Mouse (Mus musculus): Measurements from ENCODE around the gene Sos2.
"Not testable (repeated sequence)": the region's sequence is repeated elsewhere in the genome, so short reads cannot be mapped to it uniquely, and the experiment has no call there.

The Sos2 gene

GRCm38 (mm10) chr12:69569926-69570325 is 111.7 kb downstream of the Sos2 start:
- no peak for DNase-seq (ENCODE audit: low spot score)

DNA sequence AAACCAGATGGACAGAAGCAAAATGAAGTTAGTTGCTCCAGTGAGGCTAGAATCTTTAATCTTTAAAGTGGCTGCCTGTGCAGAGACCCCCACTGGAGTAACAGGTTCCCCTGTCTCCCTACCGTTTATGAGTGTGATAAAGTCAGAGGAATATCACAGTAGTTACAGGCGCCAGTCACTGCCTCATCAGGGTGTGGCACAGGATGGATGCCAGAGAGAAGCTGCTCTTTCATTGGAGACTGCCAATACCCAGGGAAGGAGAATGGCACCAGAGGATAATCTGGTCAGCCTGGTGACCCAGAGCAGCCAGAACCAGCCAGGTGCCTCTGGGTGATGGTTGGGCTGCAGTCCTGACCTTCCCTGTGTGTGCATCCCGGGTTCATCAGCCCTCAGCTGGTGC is 113.4 kb downstream of the Sos2 start:
- no peak for DNase-seq (ENCODE audit: low spot score)

GRCm38 (mm10) chr12:69561006-69561405 is 120.6 kb downstream of the Sos2 start:
- DNase-seq (ENCODE audit: low spot score): not testable (repeated sequence)

GRCm38 (mm10) chr12:69556221-69556861 is 125.3 kb downstream of the Sos2 start:
- DNase-seq (ENCODE audit: low spot score): no peak

DNA sequence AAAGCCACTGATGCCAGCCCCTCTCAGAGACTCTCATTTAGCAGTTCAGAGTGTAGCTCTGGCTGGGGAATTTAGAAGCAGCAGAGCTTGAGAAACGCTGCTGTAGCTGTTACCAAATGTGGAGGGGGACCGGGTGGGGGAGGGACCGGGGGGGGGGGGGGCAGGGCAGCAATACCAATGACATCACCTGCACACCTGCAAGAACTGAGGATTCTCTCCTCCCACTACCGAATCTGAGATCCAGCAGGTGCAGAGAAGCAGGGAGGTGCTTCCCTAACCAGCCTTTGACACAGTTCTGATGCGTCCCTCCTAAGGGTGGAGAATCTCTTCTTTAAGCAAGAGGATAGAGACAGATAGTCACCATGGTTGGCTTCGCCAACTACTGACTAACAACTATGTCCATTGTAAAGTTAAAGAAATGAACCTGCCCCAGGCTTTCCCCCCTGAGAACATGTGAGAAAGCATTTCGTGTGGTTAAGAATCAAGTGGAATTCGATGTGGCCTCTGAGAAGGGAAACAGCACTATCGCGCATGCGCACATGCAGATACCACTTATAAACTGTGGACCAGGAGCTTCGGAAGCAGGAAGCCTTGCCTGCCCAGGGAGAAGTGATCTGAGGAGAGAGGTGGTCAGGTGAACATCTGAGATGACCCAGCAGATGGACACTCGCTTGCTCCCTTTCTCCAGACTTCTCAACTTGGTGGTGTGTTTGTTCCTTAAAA is 136.0 kb downstream of the Sos2 start:
- DNase-seq (ENCODE audit: low spot score): no peak

DNA sequence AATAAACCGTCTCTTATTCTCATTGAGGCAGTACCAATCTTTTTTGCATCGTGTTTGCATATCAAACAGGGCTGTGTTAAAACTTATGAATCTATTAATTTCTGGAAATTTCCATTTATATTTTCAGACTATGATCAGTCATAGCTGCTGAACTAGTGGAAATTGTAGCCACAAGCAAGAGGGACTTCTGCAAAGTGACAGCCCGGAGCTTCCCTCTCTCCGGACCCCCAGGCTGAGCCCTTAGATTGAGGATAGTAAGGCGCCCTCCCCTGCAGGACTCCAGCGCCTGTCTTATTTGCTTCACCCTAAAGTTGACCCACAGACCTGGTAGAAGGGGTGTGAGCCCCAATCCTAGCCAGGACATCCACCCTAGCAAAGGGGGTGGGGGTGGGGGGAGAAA is 136.7 kb downstream of the Sos2 start:
- DNase-seq (ENCODE audit: low spot score): no peak

DNA sequence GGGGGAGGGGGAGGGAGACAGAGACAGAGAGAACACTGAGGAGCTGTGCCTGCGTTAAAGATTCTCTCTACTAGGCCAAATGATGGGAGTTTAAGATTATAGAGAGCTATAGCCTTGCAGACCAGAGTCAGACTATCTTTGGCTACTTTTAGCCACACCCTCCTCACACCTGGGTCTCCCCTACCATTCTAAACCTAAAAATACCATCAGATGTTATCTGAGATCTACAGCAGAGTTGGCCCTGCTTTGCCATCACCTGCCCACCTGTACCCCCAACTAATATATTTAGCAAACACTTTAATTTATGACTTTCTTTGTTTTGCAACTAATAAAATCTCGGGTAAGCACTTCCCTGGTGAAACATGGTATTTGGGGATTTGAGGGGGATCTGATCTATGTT is 137.1 kb downstream of the Sos2 start:
- DNase-seq (ENCODE audit: low spot score): no peak

GRCm38 (mm10) chr12:69542376-69542775 is 139.3 kb downstream of the Sos2 start:
- DNase-seq (ENCODE audit: low spot score): no peak

DNA sequence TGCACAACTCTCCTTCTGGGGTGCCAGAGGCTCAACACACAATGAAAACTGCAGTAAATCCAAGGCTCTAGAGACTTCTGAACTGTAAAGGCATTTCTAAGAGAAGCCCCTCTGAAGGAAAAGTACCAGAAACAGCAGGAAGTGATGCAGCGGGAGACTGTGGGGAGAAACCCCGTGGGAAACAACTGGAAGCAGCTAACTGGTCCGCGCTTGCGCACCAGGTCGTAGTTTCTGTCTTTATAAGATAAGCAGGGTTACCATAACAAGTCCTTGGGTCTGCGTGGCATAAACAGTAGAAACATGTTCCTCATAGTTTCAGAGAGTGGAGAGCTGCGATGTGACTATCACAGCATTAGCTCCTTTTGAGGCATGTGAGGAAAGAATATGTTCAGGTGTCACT is 140.0 kb downstream of the Sos2 start:
- no peak for DNase-seq (ENCODE audit: low spot score)

DNA sequence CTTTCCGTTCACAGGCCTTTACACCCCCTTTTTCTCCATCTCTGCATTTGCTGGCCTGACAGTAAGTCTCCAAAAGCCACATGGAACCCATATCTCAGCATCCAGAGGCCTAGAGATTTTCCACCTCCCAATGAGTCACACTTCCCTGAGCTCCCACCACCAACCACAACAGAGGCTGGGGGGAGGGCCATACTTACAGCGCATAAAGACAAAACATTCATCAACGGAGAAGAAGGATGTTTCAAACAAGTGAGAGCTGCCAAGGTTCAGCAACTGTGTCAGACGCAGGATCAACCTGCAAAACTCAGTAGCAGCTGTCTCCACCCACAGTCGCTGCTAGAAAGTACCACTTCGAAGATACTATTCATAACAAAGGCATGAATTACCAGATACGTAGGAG is 142.3 kb downstream of the Sos2 start:
- no peak for DNase-seq (ENCODE audit: low spot score)

DNA sequence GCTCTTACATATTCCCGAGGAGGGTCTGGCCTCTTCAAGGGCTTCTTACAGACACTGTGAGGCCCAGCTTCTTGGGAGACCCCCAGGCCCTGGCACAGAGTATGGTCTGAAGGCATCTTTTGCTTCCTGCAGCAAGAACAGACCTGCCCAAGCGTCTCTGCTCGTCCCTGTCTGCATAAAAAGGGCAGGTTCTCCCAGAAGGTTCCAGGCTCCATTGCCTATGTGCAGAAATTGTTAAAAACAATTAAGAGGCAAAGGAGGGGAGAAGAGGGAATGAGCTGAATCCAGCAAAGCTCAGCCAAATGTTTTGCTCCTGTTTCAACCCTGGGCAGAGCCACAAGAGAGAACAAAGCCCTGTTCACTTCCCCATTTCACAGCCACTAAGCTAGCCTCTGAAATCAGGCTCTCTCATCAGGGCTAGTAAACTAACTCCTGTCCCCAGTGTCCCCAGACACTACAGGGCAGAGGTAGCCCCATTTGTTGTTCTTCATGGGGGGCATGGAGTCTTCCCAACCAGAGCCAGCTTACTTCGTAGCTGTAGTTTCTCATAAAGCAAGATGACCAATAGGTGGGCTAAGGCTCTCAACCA is 143.2 kb downstream of the Sos2 start:
- no peak for DNase-seq (ENCODE audit: low spot score)

GRCm38 (mm10) chr12:69537675-69538361 is 143.8 kb downstream of the Sos2 start:
- DNase-seq (ENCODE audit: low spot score): no peak

GRCm38 (mm10) chr12:69537243-69537674 is 144.4 kb downstream of the Sos2 start:
- no peak for DNase-seq (ENCODE audit: low spot score)

GRCm38 (mm10) chr12:69536616-69537242 is 144.9 kb downstream of the Sos2 start:
- DNase-seq (ENCODE audit: low spot score): no peak

All from layer of hippocampus, adult 9-10 months (tissue).